Mouse (Mus musculus) mammary gland, adult 2 months (tissue): Measurements from ENCODE around the gene Zfp763. TPM values are rescaled to one million over a fixed set of nuclear protein-coding genes. Genes with fewer than 3 reads are reported as not detected.

Source experiments
- polyA plus RNA-seq: library from polyadenylated mRNA; depleted of rRNA; stranded (reverse); fragments of >200 nt; gene quantifications from 2 replicates; pipeline ENCODE4 v1.2.3, GENCODE M21; 2012; ENCODE audit warnings: low replicate concordance; rRNA removed

Zfp763 gene
- polyA plus RNA-seq: 0.27 and 0.80 TPM in 2 replicates

DNA sequence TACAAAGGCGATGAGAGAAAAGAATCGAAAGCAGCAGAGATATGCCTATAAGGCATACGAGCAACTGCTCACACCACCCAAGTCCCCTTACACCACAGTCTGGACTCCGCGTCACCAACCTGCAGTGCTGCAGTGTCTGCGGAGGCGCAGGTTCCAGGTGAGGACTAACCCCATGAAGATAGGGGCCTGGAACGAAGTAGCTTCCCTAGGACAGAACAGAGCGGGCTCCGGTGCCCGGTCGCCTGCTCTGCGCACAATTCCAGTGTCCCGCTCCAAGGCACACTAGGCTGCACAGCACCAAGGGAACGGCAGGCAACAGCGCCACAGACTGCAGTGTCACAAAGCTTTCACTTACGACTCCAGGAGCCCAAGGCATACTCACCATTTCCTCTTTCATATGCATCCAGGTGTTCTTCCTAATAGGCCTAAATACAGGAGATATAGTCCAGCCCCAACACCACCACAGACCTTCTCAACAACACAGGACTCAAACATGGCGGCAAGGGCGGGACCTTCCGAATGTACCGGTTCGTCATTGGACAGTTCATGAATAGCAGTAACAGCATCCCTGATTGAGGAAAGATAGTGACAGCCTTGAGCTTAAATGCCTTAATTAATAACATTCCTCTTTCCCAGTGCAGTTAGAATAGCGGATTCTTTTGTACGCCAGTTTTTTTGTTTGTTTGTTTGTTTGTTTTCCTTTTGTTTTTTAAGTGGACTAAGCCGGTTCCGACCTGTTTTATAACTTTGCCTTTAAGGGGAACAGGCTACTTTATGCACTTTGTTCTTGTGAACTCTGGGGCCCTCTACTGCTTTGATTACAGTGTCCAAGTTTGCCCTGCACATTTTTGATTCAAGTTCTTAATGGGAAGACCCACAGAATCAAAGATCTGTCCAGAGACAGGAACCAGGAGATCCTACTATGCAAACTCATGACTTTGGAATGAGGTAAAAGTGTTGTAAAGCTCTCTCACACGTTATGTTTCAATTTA lies at the start of gene Zfp763:
Gene Zfp763, minus strand, starts transcription at position 503 of the 992 bp plus-strand sequence.

DNA sequence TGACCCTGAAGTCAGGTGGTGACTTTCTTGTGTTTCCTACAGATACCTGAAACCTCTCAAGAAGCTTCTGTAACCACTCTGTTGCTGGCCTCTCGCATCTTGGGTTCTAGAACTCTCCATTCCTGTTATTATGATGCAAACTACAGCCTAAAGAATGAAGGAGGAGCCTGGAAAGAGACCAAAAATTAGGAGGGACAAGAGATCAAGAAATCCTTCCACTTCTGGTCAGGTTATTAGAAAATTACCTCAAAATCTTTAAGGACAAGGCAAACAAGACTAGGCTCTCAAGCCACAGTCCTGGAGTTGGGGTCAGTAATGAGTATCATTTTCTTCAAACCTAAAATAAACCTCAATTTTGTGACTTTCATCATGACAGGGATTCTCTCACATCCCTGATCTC lies 34.8 kb upstream of the Zfp763 start, which contains the start of gene 4921501E09Rik:
Gene 4921501E09Rik, minus strand, starts transcription at position 101 of the 400 bp plus-strand sequence.

DNA sequence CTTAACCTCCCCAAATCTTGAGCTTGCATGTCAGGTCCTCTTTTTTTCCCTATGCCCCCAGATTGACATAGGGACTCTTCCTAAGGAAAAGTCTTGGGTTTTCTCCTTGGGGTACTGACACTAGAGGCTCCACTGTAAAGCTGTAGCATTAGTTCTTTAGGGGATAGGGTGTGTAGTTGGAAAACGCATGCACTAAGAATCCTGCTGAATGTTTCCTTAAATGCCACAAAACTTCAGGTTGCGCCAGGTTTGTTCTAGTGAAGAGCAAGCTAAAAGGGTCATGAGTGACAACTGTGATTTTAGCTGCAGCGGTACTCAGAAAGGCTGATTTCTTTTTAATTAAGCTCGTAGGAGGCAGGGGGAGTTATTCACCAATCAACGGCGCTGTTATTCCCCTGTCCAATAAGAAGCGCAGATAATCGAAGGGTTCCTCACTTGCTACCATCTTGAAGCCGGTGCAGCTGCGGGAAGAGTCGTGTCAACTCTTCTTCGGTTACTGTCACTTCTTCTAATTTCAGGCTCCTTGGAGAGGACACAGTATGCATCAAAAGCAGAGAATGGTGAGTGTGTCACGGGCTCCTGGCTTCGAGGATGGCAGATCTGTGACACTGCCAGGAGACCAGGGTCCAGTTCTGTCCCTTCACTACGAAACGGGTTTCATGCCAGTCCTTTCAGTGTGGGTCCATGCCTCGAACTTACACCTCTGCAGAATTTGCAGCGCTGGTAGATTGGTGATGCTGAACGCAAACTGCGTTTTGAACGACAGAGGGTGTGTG lies 40.3 kb downstream of the Zfp763 start, which contains the start of gene Zfp952:
Gene Zfp952, plus strand, starts transcription at position 431 of the 776 bp plus-strand sequence.

Other genes with a start within 250 kb of the Zfp763 start
- gene Zfp871, start 245.1 kb downstream of the Zfp763 start, polyA plus RNA-seq: 8.4 and 20.7 TPM in 2 replicates
- 0.11 and 0.19 TPM in 2 replicates for gene Zfp811, start 223.5 kb downstream of the Zfp763 start, polyA plus RNA-seq
- 2.9 and 4.8 TPM in 2 replicates for gene Zfp799, start 203.1 kb downstream of the Zfp763 start, polyA plus RNA-seq
- gene Zfp870, start 141.8 kb downstream of the Zfp763 start, polyA plus RNA-seq: 0.50 and 1.4 TPM in 2 replicates
- 0.37 and 1.3 TPM in 2 replicates for gene Cyp4f14, start 116.1 kb downstream of the Zfp763 start, polyA plus RNA-seq
- gene Cyp4f13, start 86.0 kb downstream of the Zfp763 start, polyA plus RNA-seq: 53.0 and 79.9 TPM in 2 replicates
- 0.31 and 1.7 TPM in 2 replicates for gene Zfp472, start 67.6 kb downstream of the Zfp763 start, polyA plus RNA-seq
- gene Zfp952, start 40.3 kb downstream of the Zfp763 start, polyA plus RNA-seq: 2.3 and 5.2 TPM in 2 replicates
- not detected in 2 replicates for gene 4921501E09Rik, start 34.7 kb upstream of the Zfp763 start, polyA plus RNA-seq
- gene Zfp563, start 55.9 kb upstream of the Zfp763 start, polyA plus RNA-seq: 1.1 and 1.9 TPM in 2 replicates
- 0.03 TPM in 1 of 2 replicates, not detected in the other for gene Morc2b, start 106.3 kb upstream of the Zfp763 start, polyA plus RNA-seq
- gene Olfr55, start 135.0 kb upstream of the Zfp763 start, polyA plus RNA-seq: not detected in 2 replicates
- gene Olfr239, start 157.9 kb upstream of the Zfp763 start, polyA plus RNA-seq: not detected in 2 replicates
- gene Olfr1564, start 188.3 kb upstream of the Zfp763 start, polyA plus RNA-seq: 0.29 TPM in 1 of 2 replicates, not detected in the other
- 0.61 and 1.7 TPM in 2 replicates for gene Zfp955a, start 221.7 kb upstream of the Zfp763 start, polyA plus RNA-seq
- gene Olfr63, start 231.3 kb upstream of the Zfp763 start, polyA plus RNA-seq: not detected in 2 replicates